Mouse (Mus musculus): Measurements from ENCODE around the gene Ccdc177. TPM values are rescaled to one million over a fixed set of nuclear protein-coding genes. Genes with fewer than 3 reads are reported as not detected.

Ccdc177 gene
- total and polyA plus RNA-seq, 2 experiments from 2014 or later, result not detected

DNA sequence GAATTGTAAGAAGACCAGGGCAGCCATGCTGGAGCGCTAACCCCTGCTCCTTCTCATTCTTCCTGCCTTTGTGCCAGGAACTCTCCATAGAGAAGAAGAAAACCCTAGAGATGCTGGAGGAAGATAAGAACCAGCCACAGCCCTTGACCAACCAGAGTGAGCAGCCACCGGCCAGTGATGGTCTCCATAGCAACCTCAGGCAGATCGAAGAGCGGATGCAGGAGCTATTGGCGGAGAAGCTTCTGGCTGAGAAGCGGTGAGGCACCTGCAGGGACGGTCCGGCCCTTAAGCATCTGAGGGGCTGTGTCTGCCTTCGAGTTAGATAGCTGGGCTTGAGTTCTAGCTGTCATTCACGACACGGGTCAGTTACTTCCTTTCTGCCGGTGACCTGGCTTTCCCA is 40.0 kb downstream of the Ccdc177 start:
- no peaks in the 10 kb centered on the region for H3K36me3 ChIP-seq (replicated peaks; ENCODE audit: control insufficient read depth, insufficient read depth, low read length)
- no peak for DNase-seq (ENCODE audit: low spot score)
- ATAC-seq (ENCODE audit: insufficient read depth, low read depth), result no peak
- H3K4me3 ChIP-seq (ENCODE audit: low read depth, low read length), result no peak overlapping the region
- H3K4me2 ChIP-seq (ENCODE audit: low read depth, low read length), result no peak overlapping the region
- H3K27me3 ChIP-seq (ENCODE audit: control insufficient read depth, insufficient read depth, low read length), result 0 out of 2 replicates have a peak, but pooled peaks cover 4% of the 10 kb centered on the region
- H3K9me3 ChIP-seq (replicated peaks; ENCODE audit: control insufficient read depth, low read length), result no peaks in the 10 kb centered on the region
- H3K27ac ChIP-seq (ENCODE audit: low read depth), result no peak overlapping the region
- H3K9ac ChIP-seq (replicated peaks; ENCODE audit: low read depth, low read length), result no peak overlapping the region
- WGBS, result 85% methylated on average over 12 of the region's 12 CpGs
- no peak for TF ChIP-seq CTCF (IDR thresholded peaks at IDR 0.05; ENCODE audit: low read depth)
- TF ChIP-seq EP300 (IDR thresholded peaks at IDR 0.05; ENCODE audit: low read depth), result no peak
- 0 out of 2 replicates have a peak, but pooled peaks cover 2% of the 10 kb centered on the region for H3K4me1 ChIP-seq (ENCODE audit: control insufficient read depth, insufficient read depth)

GRCm38 (mm10) chr12:80719141-80719540 is 41.3 kb downstream of the Ccdc177 start:
- Histone ChIP-seq H3K36me3 (replicated peaks; ENCODE audit: control insufficient read depth, insufficient read depth, low read length) (no peaks in the 10 kb centered on the region), H3K9me3 (replicated peaks; ENCODE audit: control insufficient read depth, low read length) (no peaks in the 10 kb centered on the region), H3K9ac (replicated peaks; ENCODE audit: low read depth, low read length) (no peak overlapping the region), H3K4me2 (ENCODE audit: low read depth, low read length) (no peak overlapping the region), H3K4me1 (ENCODE audit: control insufficient read depth, insufficient read depth) (0 out of 2 replicates have a peak, but pooled peaks cover 2% of the 10 kb centered on the region), H3K27me3 (ENCODE audit: control insufficient read depth, insufficient read depth, low read length) (no peaks in the 10 kb centered on the region), H3K27ac (ENCODE audit: low read depth) (no peak overlapping the region), H3K4me3 (ENCODE audit: low read depth, low read length) (no peak overlapping the region)
- WGBS, result 49% methylated on average over 2 of the region's 2 CpGs
- no peak for ATAC-seq (ENCODE audit: insufficient read depth, low read depth)
- DNase-seq (ENCODE audit: low spot score), result no peak
- no peak for TF ChIP-seq CTCF (IDR thresholded peaks at IDR 0.05; ENCODE audit: low read depth)

GRCm38 (mm10) chr12:80715915-80716314 is 44.6 kb downstream of the Ccdc177 start:
- no peak for TF ChIP-seq CTCF (IDR thresholded peaks at IDR 0.05; ENCODE audit: low read depth)
- no peak for TF ChIP-seq EP300 (IDR thresholded peaks at IDR 0.05; ENCODE audit: low read depth)
- WGBS, result 28% methylated on average over 6 of the region's 6 CpGs
- Histone ChIP-seq H3K4me2 (ENCODE audit: low read depth, low read length) (no peak overlapping the region), H3K9ac (replicated peaks; ENCODE audit: low read depth, low read length) (no peak overlapping the region), H3K4me3 (ENCODE audit: low read depth, low read length) (no peak overlapping the region), H3K36me3 (replicated peaks; ENCODE audit: control insufficient read depth, insufficient read depth, low read length) (no peaks in the 10 kb centered on the region), H3K4me1 (ENCODE audit: control insufficient read depth, insufficient read depth) (0 out of 2 replicates have a peak, but pooled peaks cover 2% of the 10 kb centered on the region), H3K27me3 (ENCODE audit: control insufficient read depth, insufficient read depth, low read length) (no peaks in the 10 kb centered on the region), H3K9me3 (replicated peaks; ENCODE audit: control insufficient read depth, low read length) (no peaks in the 10 kb centered on the region), H3K27ac (ENCODE audit: low read depth) (peak overlapping the region; percentile 70)
- peak; percentile 77 for ATAC-seq (ENCODE audit: insufficient read depth, low read depth)
- DNase-seq (ENCODE audit: low spot score), result peak; percentile 34

DNA sequence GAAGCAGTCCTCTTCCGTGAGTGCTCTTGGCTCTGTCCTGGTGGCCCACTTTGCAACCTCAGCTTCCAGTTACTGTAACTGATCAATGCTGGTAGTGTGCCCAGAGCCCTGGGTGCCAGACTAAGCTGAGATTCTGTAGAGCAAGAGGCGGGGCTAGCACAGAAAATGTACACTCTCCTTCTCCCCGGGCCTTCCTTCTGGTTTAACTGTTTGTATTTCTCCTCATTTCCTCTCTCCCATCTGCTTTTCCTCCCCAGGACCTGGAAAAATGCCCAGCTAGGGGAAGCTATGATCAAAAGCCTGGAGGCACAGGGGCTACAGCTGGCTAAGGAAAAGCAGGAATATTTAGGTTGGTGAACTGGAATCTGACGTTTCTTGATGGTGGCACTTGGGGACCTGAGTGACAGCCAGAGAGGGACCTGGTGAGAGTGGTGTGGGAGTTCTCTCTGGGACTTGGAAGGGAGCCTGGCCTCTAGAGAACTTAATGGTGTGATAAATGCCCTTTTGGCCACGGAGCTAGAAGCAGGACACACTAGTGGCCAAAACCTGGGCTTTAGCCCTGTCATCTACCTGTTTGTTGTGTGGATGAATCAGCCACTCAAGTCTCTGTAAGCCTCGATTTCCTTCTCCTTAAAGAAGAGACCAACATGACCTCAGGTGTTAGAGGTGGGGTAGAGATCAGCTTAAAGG is 53.4 kb downstream of the Ccdc177 start:
- H3K4me1 ChIP-seq (ENCODE audit: control insufficient read depth, insufficient read depth), result peaks cover 13% of the 10 kb centered on the region
- no peak overlapping the region for H3K27ac ChIP-seq (ENCODE audit: low read depth)
- H3K36me3 ChIP-seq (replicated peaks; ENCODE audit: control insufficient read depth, insufficient read depth, low read length), result no peaks in the 10 kb centered on the region
- 37% methylated on average over 6 of the region's 6 CpGs for WGBS
- H3K27me3 ChIP-seq (ENCODE audit: control insufficient read depth, insufficient read depth, low read length), result no peaks in the 10 kb centered on the region
- no peak overlapping the region for H3K9ac ChIP-seq (replicated peaks; ENCODE audit: low read depth, low read length)
- no peaks in the 10 kb centered on the region for H3K9me3 ChIP-seq (replicated peaks; ENCODE audit: control insufficient read depth, low read length)
- TF ChIP-seq EP300 (IDR thresholded peaks at IDR 0.05; ENCODE audit: low read depth) (no peak), CTCF (IDR thresholded peaks at IDR 0.05; ENCODE audit: low read depth) (no peak)
- H3K4me3 ChIP-seq (ENCODE audit: low read depth, low read length), result no peak overlapping the region
- ATAC-seq (ENCODE audit: insufficient read depth, low read depth), result no peak
- DNase-seq (ENCODE audit: low spot score), result no peak
- no peak overlapping the region for H3K4me2 ChIP-seq (ENCODE audit: low read depth, low read length)

- Histone ChIP-seq H3K4me3 (ENCODE audit: low read depth, low read length) (no peak overlapping the region), H3K27me3 (ENCODE audit: control insufficient read depth, insufficient read depth, low read length) (no peaks in the 10 kb centered on the region), H3K36me3 (replicated peaks; ENCODE audit: control insufficient read depth, insufficient read depth, low read length) (no peaks in the 10 kb centered on the region), H3K4me2 (ENCODE audit: low read depth, low read length) (no peak overlapping the region), H3K27ac (ENCODE audit: low read depth) (no peak overlapping the region), H3K4me1 (ENCODE audit: control insufficient read depth, insufficient read depth) (peaks cover 13% of the 10 kb centered on the region), H3K9me3 (replicated peaks; ENCODE audit: control insufficient read depth, low read length) (no peaks in the 10 kb centered on the region), H3K9ac (replicated peaks; ENCODE audit: low read depth, low read length) (no peak overlapping the region)
- TF ChIP-seq EP300 (IDR thresholded peaks at IDR 0.05; ENCODE audit: low read depth), result no peak
- no peak for TF ChIP-seq CTCF (IDR thresholded peaks at IDR 0.05; ENCODE audit: low read depth)
- DNase-seq (ENCODE audit: low spot score) (no peak), ATAC-seq (ENCODE audit: insufficient read depth, low read depth) (no peak)
- 46% methylated on average over 11 of the region's 11 CpGs for WGBS
These were observed 54.1 kb downstream of the Ccdc177 start for GRCm38 (mm10) chr12:80706208-80706914.

Other genes starting within 250 kb of the Ccdc177 start
- 4.1 and 12.1 TPM in 2 replicates for gene Galnt16, start 242.4 kb downstream of the Ccdc177 start, total RNA-seq (2014; rRNA removed; ENCODE audit: low replicate concordance)
- gene Galnt16, start 242.4 kb downstream of the Ccdc177 start, polyA plus RNA-seq (2015; fragmentation: Nextera tagmentation; extraction: Ambion mirVana), result 3.5 and 3.9 TPM in 2 replicates
- gene Slc39a9, start 116.8 kb downstream of the Ccdc177 start, total RNA-seq (2014; rRNA removed; ENCODE audit: low replicate concordance), result 15.6 and 24.8 TPM in 2 replicates
- 10.3 and 11.4 TPM in 2 replicates for gene Slc39a9, start 116.8 kb downstream of the Ccdc177 start, polyA plus RNA-seq (2015; fragmentation: Nextera tagmentation; extraction: Ambion mirVana)
- gene Erh, start 116.3 kb downstream of the Ccdc177 start, total RNA-seq (2014; rRNA removed; ENCODE audit: low replicate concordance), result 46.4 and 54.3 TPM in 2 replicates
- 107 and 128 TPM in 2 replicates for gene Erh, start 116.3 kb downstream of the Ccdc177 start, polyA plus RNA-seq (2015; fragmentation: Nextera tagmentation; extraction: Ambion mirVana)
- gene Plekhd1, start 68.1 kb downstream of the Ccdc177 start, total RNA-seq (2014; rRNA removed; ENCODE audit: low replicate concordance), result 2.3 TPM in 1 of 2 replicates, not detected in the other
- 0.18 and 0.19 TPM in 2 replicates for gene Plekhd1, start 68.1 kb downstream of the Ccdc177 start, polyA plus RNA-seq (2015; fragmentation: Nextera tagmentation; extraction: Ambion mirVana)
- 50.2 and 50.6 TPM in 2 replicates for gene Susd6, start 29.8 kb upstream of the Ccdc177 start, total RNA-seq (2014; rRNA removed; ENCODE audit: low replicate concordance)
- gene Susd6, start 29.8 kb upstream of the Ccdc177 start, polyA plus RNA-seq (2015; fragmentation: Nextera tagmentation; extraction: Ambion mirVana), result 15.1 and 15.4 TPM in 2 replicates
- gene Srsf5, start 184.8 kb upstream of the Ccdc177 start, total RNA-seq (2014; rRNA removed; ENCODE audit: low replicate concordance), result 227 and 333 TPM in 2 replicates
- gene Srsf5, start 184.8 kb upstream of the Ccdc177 start, polyA plus RNA-seq (2015; fragmentation: Nextera tagmentation; extraction: Ambion mirVana), result 204 and 275 TPM in 2 replicates
- 1.5 TPM in 1 of 2 replicates, not detected in the other for gene Slc10a1, start 208.0 kb upstream of the Ccdc177 start, total RNA-seq (2014; rRNA removed; ENCODE audit: low replicate concordance)
- 0.37 and 0.40 TPM in 2 replicates for gene Slc10a1, start 208.0 kb upstream of the Ccdc177 start, polyA plus RNA-seq (2015; fragmentation: Nextera tagmentation; extraction: Ambion mirVana)